Mouse (Mus musculus): ENCODE measurements around the gene Sohlh1.

DNA sequence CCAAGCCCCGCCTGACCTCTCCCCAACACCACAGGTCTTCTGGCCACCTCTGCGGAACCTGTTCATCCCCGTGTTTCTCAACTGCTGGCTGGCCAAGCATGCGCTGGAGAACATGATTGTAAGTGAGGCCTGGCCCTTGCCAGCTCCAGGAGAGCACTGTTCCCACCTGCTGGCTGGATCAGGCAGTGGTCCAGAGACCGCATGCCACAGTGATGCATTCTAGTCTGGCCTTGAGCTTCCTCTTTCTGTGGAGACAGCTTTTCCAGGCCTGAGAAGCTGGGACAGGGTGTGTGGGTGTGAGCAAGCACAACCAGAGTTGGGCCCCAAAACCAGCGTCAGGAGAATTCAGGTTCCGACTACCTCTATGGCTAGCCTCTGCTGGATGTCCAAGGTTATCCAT, 45.4 kb upstream of the Sohlh1 start:
- TF ChIP-seq CTCF (IDR thresholded peaks at IDR 0.05) (peak; percentile 28), EP300 (IDR thresholded peaks at IDR 0.05) (no peak)

All from lung, postnatal 0 days (tissue).